Mouse (Mus musculus) midbrain, embryonic 14.5 days (tissue): Measurements from ENCODE around the gene Sgtb. TPM values are rescaled to one million over a fixed set of nuclear protein-coding genes. Genes with fewer than 3 reads are reported as not detected.

Source experiments
- ATAC-seq: fragments of 200-750 bp; cut with Nextera tagmentation; 2 replicates; pipeline ENCODE4 v1.8.0; 2017; ENCODE audit warnings: moderate number of reproducible peaks, moderate library complexity; ENCODE audit not compliant: low FRiP score, low TSS enrichment
- DNase-seq: peaks from one replicate; pipeline ENCODE4 v3.0.0-alpha.2; 2015
- H3K27ac ChIP-seq: fragments of 300-500 bp; sonication (generic); replicated peaks from 2 replicates; pipeline ENCODE4 v1.5.1; 2014; ENCODE audit warnings: mild to moderate bottlenecking, low read depth, low read length, moderate library complexity
- H3K27me3 ChIP-seq: fragments of 300-500 bp; sonication (generic); 2 replicates; pipeline ENCODE4 v1.6.1; 2014; ENCODE audit warnings: low read length, control low read depth, mixed read lengths; ENCODE audit not compliant: control insufficient read depth, insufficient read depth
- H3K36me3 ChIP-seq: fragments of 300-500 bp; sonication (generic); 2 replicates; pipeline ENCODE4 v1.6.1; 2014; ENCODE audit warnings: low read length, control low read depth; ENCODE audit not compliant: control insufficient read depth, insufficient read depth
- H3K4me1 ChIP-seq: fragments of 300-500 bp; sonication (generic); 2 replicates; pipeline ENCODE4 v1.6.1; 2014; ENCODE audit warnings: mild to moderate bottlenecking, antibody characterized with exemption, low read length, control low read depth; ENCODE audit not compliant: control insufficient read depth, insufficient read depth
- H3K4me2 ChIP-seq: fragments of 300-500 bp; sonication (generic); 2 replicates; pipeline ENCODE4 v1.6.1; 2014; ENCODE audit warnings: mild to moderate bottlenecking, low read length, moderate library complexity
- H3K4me3 ChIP-seq: fragments of 300-500 bp; sonication (generic); replicated peaks from 2 replicates; pipeline ENCODE4 v1.5.1; 2014; ENCODE audit warnings: low read depth, low read length
- H3K9ac ChIP-seq: fragments of 300-500 bp; sonication (generic); replicated peaks from 2 replicates; pipeline ENCODE4 v1.6.1; 2014; ENCODE audit warnings: mild to moderate bottlenecking, low read length, moderate library complexity
- H3K9me3 ChIP-seq: fragments of 300-500 bp; sonication (generic); 2 replicates; pipeline ENCODE4 v1.6.1; 2016; ENCODE audit warnings: low read length, control low read depth, mixed read lengths; ENCODE audit not compliant: control insufficient read depth
- WGBS: fragments of 180-500 bp; shearing (Covaris S2); extraction: QIAGEN DNeasy Blood & Tissue Kit; methylation state at CpG from one replicate; pipeline ENCODE4 v1.1.7; 2014; 5-methylcytosine and 5-hydroxymethylcytosine counted together
- polyA plus RNA-seq: library from polyadenylated mRNA; unstranded; fragments of >200 nt; fragmentation: Nextera tagmentation; extraction: Ambion mirVana; gene quantifications from 2 replicates; pipeline ENCODE4 v1.2.1, GENCODE M21; 2014

The Sgtb gene
- polyA plus RNA-seq, 1 experiment from 2014 or later, result 32.3 TPM

DNA sequence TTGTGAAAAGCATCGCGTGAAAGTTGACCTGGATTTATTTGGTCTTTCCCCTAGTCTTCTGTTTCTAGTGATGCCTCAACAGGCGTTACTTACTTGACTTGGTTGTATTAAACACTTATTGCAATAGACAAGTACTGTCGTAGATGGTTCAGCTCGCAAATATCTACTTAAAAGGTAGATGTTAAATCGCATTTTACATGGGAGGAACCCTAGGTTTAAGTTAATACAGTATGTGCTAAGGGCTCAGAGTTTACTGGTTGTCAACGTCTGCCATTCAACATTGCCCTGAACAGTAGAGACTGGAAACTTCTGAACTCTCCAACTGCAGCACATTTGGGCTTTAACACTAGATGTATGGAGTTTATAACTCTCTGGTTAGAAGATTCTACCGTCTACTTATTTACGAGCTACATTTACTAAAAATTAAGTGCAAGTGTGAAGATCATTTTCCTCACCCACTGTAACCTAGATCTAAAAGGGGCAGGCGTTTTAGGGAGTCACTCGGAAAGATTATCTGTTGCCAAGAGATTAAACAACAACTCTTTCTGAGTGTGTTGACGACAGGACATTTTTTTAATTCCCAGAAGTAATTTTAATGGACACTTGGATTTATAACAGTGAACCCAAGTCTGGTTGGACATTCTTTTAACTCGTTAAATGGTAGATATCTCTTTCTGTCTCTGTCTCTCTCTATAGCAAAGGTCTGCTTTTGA lies 69.8 kb downstream of the Sgtb start:
- Histone ChIP-seq H3K9me3 (no peaks in the 10 kb centered on the region), H3K4me2 (peak overlapping the region; percentile 79), H3K27me3 (no peaks in the 10 kb centered on the region), H3K4me1 (peaks cover 15% of the 10 kb centered on the region), H3K36me3 (peaks cover 11% of the 10 kb centered on the region; the same call in 1 of the 2 replicates), H3K9ac (peak overlapping the region; percentile 78), H3K4me3 (peak overlapping the region; percentile 91), H3K27ac (peak overlapping the region; percentile 81)
- 21% methylated on average over 13 of the region's 13 CpGs for WGBS
- DNase-seq (no peak), ATAC-seq (no peak)

DNA sequence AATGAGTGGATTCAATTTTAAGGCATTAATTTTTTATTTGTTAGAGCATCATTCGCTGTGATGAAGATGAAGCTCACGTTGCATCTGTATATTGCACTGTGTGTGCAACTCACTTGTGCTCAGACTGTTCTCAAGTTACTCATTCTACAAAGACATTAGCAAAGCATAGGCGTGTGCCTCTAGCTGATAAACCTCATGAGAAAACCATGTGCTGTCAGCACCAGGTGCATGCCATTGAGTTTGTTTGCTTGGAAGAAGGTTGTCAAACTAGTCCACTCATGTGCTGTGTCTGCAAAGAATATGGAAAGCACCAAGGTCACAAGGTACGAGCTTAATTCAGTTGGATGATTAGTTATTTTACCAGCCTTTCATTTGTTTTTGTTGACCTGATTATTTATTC lies 77.8 kb downstream of the Sgtb start:
- no peak overlapping the region for H3K4me2 ChIP-seq
- no peak overlapping the region for H3K9ac ChIP-seq
- no peaks in the 10 kb centered on the region for H3K4me1 ChIP-seq
- no peaks in the 10 kb centered on the region for H3K27me3 ChIP-seq
- peaks cover 44% of the 10 kb centered on the region for H3K36me3 ChIP-seq
- WGBS, result 94% methylated on average over 4 of the region's 4 CpGs
- DNase-seq (no peak), ATAC-seq (no peak)
- H3K4me3 ChIP-seq, result no peak overlapping the region
- no peak overlapping the region for H3K27ac ChIP-seq
- no peaks in the 10 kb centered on the region for H3K9me3 ChIP-seq

Other genes starting within 250 kb of the Sgtb start
- gene Erbin, start 189.2 kb upstream of the Sgtb start, polyA plus RNA-seq, result 16.0 and 21.7 TPM in 2 replicates
- 58.2 and 69.1 TPM in 2 replicates for gene Nln, start 127 bp upstream of the Sgtb start, polyA plus RNA-seq
- 63.1 and 66.6 TPM in 2 replicates for gene Trappc13, start 68.7 kb downstream of the Sgtb start, polyA plus RNA-seq
- gene Trim23, start 69.1 kb downstream of the Sgtb start, polyA plus RNA-seq, result 40.1 and 42.3 TPM in 2 replicates
- 12.0 and 12.9 TPM in 2 replicates for gene Cenpk, start 118.9 kb downstream of the Sgtb start, polyA plus RNA-seq
- gene Ppwd1, start 119.1 kb downstream of the Sgtb start, polyA plus RNA-seq, result 7.9 and 8.1 TPM in 2 replicates
- gene Adamts6, start 178.1 kb downstream of the Sgtb start, polyA plus RNA-seq, result 1.8 and 2.2 TPM in 2 replicates